Mouse (Mus musculus): ENCODE measurements around the gene Scgb2a2. TPM values are rescaled to one million over a fixed set of nuclear protein-coding genes. Genes with fewer than 3 reads are reported as not detected.
"Not testable (repeated sequence)": the region's sequence is repeated elsewhere in the genome, so short reads cannot be mapped to it uniquely, and the experiment has no call there.

Scgb2a2 gene
- not detected in 2 replicates for polyA plus RNA-seq (2014; fragmentation: Nextera tagmentation; extraction: Ambion mirVana)

- no peak within 1 kb of the TSS for H3K9ac ChIP-seq (replicated peaks; ENCODE audit: low read depth, low read length)
- ATAC-seq (ENCODE audit: insufficient number of reproducible peaks, insufficient read depth, low FRiP score, low read depth): no peak
- H3K4me2 ChIP-seq (replicated peaks; ENCODE audit: low read depth, low read length): no peak within 1 kb of the TSS
- no peak within 1 kb of the TSS for H3K4me3 ChIP-seq (ENCODE audit: low read depth, low read length)
- no peaks in the 10 kb centered on the region for H3K9me3 ChIP-seq (ENCODE audit: control insufficient read depth, low read depth, low read length)
- H3K27me3 ChIP-seq (ENCODE audit: control insufficient read depth, insufficient read depth, low read length): no peaks in the 10 kb centered on the region
- WGBS: 84% methylated on average over 2 of the region's 2 CpGs
- H3K27ac ChIP-seq (ENCODE audit: low read length): no peak within 1 kb of the TSS
- no peaks in the 10 kb centered on the region for H3K4me1 ChIP-seq (ENCODE audit: control insufficient read depth, insufficient read depth, low read length)
- H3K36me3 ChIP-seq (ENCODE audit: control insufficient read depth, insufficient read depth, low read length): no peaks in the 10 kb centered on the region
Measured at GRCm38 (mm10) chr19:9847262-9847661, at the start of gene Scgb2a2. Gene Scgb2a2, plus strand, starts transcription at chr19:9847562.

GRCm38 (mm10) chr19:9836581-9837340, 10.6 kb upstream of the Scgb2a2 start:
- H3K9ac ChIP-seq (replicated peaks; ENCODE audit: low read depth, low read length); H3K9me3 ChIP-seq (ENCODE audit: control insufficient read depth, low read depth, low read length); H3K27me3 ChIP-seq (ENCODE audit: control insufficient read depth, insufficient read depth, low read length); H3K36me3 ChIP-seq (ENCODE audit: control insufficient read depth, insufficient read depth, low read length); H3K4me1 ChIP-seq (ENCODE audit: control insufficient read depth, insufficient read depth, low read length); H3K4me2 ChIP-seq (replicated peaks; ENCODE audit: low read depth, low read length): not testable (repeated sequence)
- peak overlapping the region; percentile 22; the same call in 1 of the 2 replicates for H3K4me3 ChIP-seq (ENCODE audit: low read depth, low read length)
- 15% methylated on average over 17 of the region's 21 CpGs for WGBS
- ATAC-seq (ENCODE audit: insufficient number of reproducible peaks, insufficient read depth, low FRiP score, low read depth): peak; percentile 89; the same call in 1 of the 2 replicates
- H3K27ac ChIP-seq (ENCODE audit: low read length): peak overlapping the region; percentile 52; the same call in 1 of the 2 replicates

- H3K27ac ChIP-seq (ENCODE audit: low read length): no peak overlapping the region
- no peak overlapping the region for H3K9ac ChIP-seq (replicated peaks; ENCODE audit: low read depth, low read length)
- no peaks in the 10 kb centered on the region for H3K36me3 ChIP-seq (ENCODE audit: control insufficient read depth, insufficient read depth, low read length)
- 64% methylated on average over 2 of the region's 2 CpGs for WGBS
- no peak for ATAC-seq (ENCODE audit: insufficient number of reproducible peaks, insufficient read depth, low FRiP score, low read depth)
- no peaks in the 10 kb centered on the region for H3K27me3 ChIP-seq (ENCODE audit: control insufficient read depth, insufficient read depth, low read length)
- no peaks in the 10 kb centered on the region for H3K4me1 ChIP-seq (ENCODE audit: control insufficient read depth, insufficient read depth, low read length)
- no peak overlapping the region for H3K4me3 ChIP-seq (ENCODE audit: low read depth, low read length)
- no peak overlapping the region for H3K4me2 ChIP-seq (replicated peaks; ENCODE audit: low read depth, low read length)
- no peaks in the 10 kb centered on the region for H3K9me3 ChIP-seq (ENCODE audit: control insufficient read depth, low read depth, low read length)
Measured at GRCm38 (mm10) chr19:9837341-9837715, 10.0 kb upstream of the Scgb2a2 start.

- H3K9ac ChIP-seq (replicated peaks; ENCODE audit: low read depth, low read length); H3K4me3 ChIP-seq (ENCODE audit: low read depth, low read length); ATAC-seq (ENCODE audit: insufficient number of reproducible peaks, insufficient read depth, low FRiP score, low read depth); H3K4me2 ChIP-seq (replicated peaks; ENCODE audit: low read depth, low read length); H3K27me3 ChIP-seq (ENCODE audit: control insufficient read depth, insufficient read depth, low read length); H3K27ac ChIP-seq (ENCODE audit: low read length); H3K9me3 ChIP-seq (ENCODE audit: control insufficient read depth, low read depth, low read length); H3K36me3 ChIP-seq (ENCODE audit: control insufficient read depth, insufficient read depth, low read length); H3K4me1 ChIP-seq (ENCODE audit: control insufficient read depth, insufficient read depth, low read length): not testable (repeated sequence)
- WGBS: 47% methylated on average over 3 of the region's 3 CpGs
Measured at GRCm38 (mm10) chr19:9849368-9850075, 2.2 kb downstream of the Scgb2a2 start.

- 83% methylated on average over 2 of the region's 3 CpGs for WGBS
Measured at GRCm38 (mm10) chr19:9860821-9861220, 13.5 kb downstream of the Scgb2a2 start.

GRCm38 (mm10) chr19:9864856-9865255, 17.5 kb downstream of the Scgb2a2 start:
- H3K4me1 ChIP-seq (ENCODE audit: control insufficient read depth, insufficient read depth, low read length): no peaks in the 10 kb centered on the region
- H3K27me3 ChIP-seq (ENCODE audit: control insufficient read depth, insufficient read depth, low read length): no peaks in the 10 kb centered on the region
- no peaks in the 10 kb centered on the region for H3K36me3 ChIP-seq (ENCODE audit: control insufficient read depth, insufficient read depth, low read length)
- H3K9me3 ChIP-seq (ENCODE audit: control insufficient read depth, low read depth, low read length): no peaks in the 10 kb centered on the region
- no peak overlapping the region for H3K9ac ChIP-seq (replicated peaks; ENCODE audit: low read depth, low read length)
- H3K4me2 ChIP-seq (replicated peaks; ENCODE audit: low read depth, low read length): no peak overlapping the region
- WGBS: 27% methylated on average over 1 of the region's 1 CpGs
- H3K27ac ChIP-seq (ENCODE audit: low read length): no peak overlapping the region
- H3K4me3 ChIP-seq (ENCODE audit: low read depth, low read length): no peak overlapping the region
- ATAC-seq (ENCODE audit: insufficient number of reproducible peaks, insufficient read depth, low FRiP score, low read depth): no peak

More at GRCm38 (mm10) chr19:9860821-9861220, 13.5 kb downstream of the Scgb2a2 start:
- ATAC-seq (ENCODE audit: insufficient number of reproducible peaks, insufficient read depth, low FRiP score, low read depth); H3K36me3 ChIP-seq (ENCODE audit: control insufficient read depth, insufficient read depth, low read length); H3K9me3 ChIP-seq (ENCODE audit: control insufficient read depth, low read depth, low read length); H3K4me1 ChIP-seq (ENCODE audit: control insufficient read depth, insufficient read depth, low read length); H3K27ac ChIP-seq (ENCODE audit: low read length); H3K4me3 ChIP-seq (ENCODE audit: low read depth, low read length); H3K9ac ChIP-seq (replicated peaks; ENCODE audit: low read depth, low read length); H3K4me2 ChIP-seq (replicated peaks; ENCODE audit: low read depth, low read length); H3K27me3 ChIP-seq (ENCODE audit: control insufficient read depth, insufficient read depth, low read length): not testable (repeated sequence)

GRCm38 (mm10) chr19:9865466-9865865, 18.1 kb downstream of the Scgb2a2 start:
- H3K9ac ChIP-seq (replicated peaks; ENCODE audit: low read depth, low read length): no peak overlapping the region
- no peaks in the 10 kb centered on the region; the same call in 1 of the 2 replicates for H3K36me3 ChIP-seq (ENCODE audit: control insufficient read depth, insufficient read depth, low read length)
- H3K4me1 ChIP-seq (ENCODE audit: control insufficient read depth, insufficient read depth, low read length): no peaks in the 10 kb centered on the region
- H3K4me2 ChIP-seq (replicated peaks; ENCODE audit: low read depth, low read length): no peak overlapping the region
- H3K27ac ChIP-seq (ENCODE audit: low read length): no peak overlapping the region
- no peaks in the 10 kb centered on the region for H3K27me3 ChIP-seq (ENCODE audit: control insufficient read depth, insufficient read depth, low read length)
- ATAC-seq (ENCODE audit: insufficient number of reproducible peaks, insufficient read depth, low FRiP score, low read depth): no peak
- H3K4me3 ChIP-seq (ENCODE audit: low read depth, low read length): no peak overlapping the region
- no peaks in the 10 kb centered on the region for H3K9me3 ChIP-seq (ENCODE audit: control insufficient read depth, low read depth, low read length)

GRCm38 (mm10) chr19:9878186-9878835, 30.9 kb downstream of the Scgb2a2 start:
- Histone ChIP-seq H3K4me3 (ENCODE audit: low read depth, low read length) (no peak overlapping the region), H3K4me1 (ENCODE audit: control insufficient read depth, insufficient read depth, low read length) (no peaks in the 10 kb centered on the region), H3K27me3 (ENCODE audit: control insufficient read depth, insufficient read depth, low read length) (no peaks in the 10 kb centered on the region), H3K36me3 (ENCODE audit: control insufficient read depth, insufficient read depth, low read length) (peaks cover 91% of the 10 kb centered on the region), H3K9ac (replicated peaks; ENCODE audit: low read depth, low read length) (no peak overlapping the region), H3K4me2 (replicated peaks; ENCODE audit: low read depth, low read length) (no peak overlapping the region), H3K9me3 (ENCODE audit: control insufficient read depth, low read depth, low read length) (no peaks in the 10 kb centered on the region), H3K27ac (ENCODE audit: low read length) (no peak overlapping the region)
- ATAC-seq (ENCODE audit: insufficient number of reproducible peaks, insufficient read depth, low FRiP score, low read depth): no peak
- 93% methylated on average over 20 of the region's 20 CpGs for WGBS
